Comparison of ENCODE assay signal across 10 mouse cellular contexts in the genomic region with DNA sequence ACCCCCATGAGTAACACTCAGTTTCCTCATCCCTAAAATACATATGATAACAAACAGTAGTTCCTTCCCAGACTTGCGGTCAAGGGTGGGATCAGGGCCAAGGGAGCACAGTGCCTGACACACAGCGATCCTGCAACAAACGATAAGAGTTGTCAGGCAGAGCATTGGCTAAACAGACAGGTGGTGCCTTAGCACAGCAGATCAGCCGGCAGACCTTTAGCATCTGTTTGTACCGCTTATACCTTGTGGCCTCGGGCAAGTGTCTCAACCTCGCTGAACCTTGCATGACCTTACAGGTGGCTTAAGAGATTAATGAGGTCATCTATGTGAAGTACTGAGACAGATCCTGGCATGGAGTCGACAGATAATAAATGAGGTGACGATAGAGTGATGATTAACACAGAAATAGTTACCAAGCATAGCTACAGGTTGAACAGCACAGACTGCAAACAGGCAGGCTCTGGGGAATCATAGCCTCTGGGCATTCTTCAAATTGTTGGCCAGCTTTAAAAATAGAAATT. TPM values are rescaled to one million over a fixed set of nuclear protein-coding genes. Genes with fewer than 3 reads are reported as not detected.
DNase-seq lines count a peak whose midpoint lies in the region; ATAC-seq and TF ChIP-seq lines count a peak whose summit lies in the region.
"Had no signal": no experiment of that assay in that cellular context is flagged by ENCODE, and none has a peak within 500 bp of the region (broad histone marks: within the 10 kb centered on the region; RNA-seq: fewer than 3 reads in every experiment).

No protein-coding gene starts in this region.

- 52% methylated on average over 9 of the region's 9 CpGs for WGBS in kidney, embryonic 14.5 days
- WGBS in intestine, postnatal 0 days, result 26% methylated on average over 9 of the region's 9 CpGs
- 26% methylated on average over 9 of the region's 9 CpGs for WGBS in stomach, embryonic 14.5 days

- no peaks in the 10 kb centered on the region for H3K36me3 ChIP-seq in kidney, embryonic 14.5 days (ENCODE audit: control insufficient read depth, insufficient read depth, low read length)
- no peaks in the 10 kb centered on the region for H3K36me3 ChIP-seq in intestine, postnatal 0 days (ENCODE audit: control insufficient read depth, insufficient read depth)
- no peaks in the 10 kb centered on the region for H3K36me3 ChIP-seq in stomach, embryonic 14.5 days (ENCODE audit: control insufficient read depth, insufficient read depth, low read length)

- no peak for DNase-seq in kidney, postnatal 10 days
- no peak for DNase-seq in thymus, postnatal 10 days (ENCODE audit: low spot score in 2 of 2)
- no peak for DNase-seq in frontal cortex, adult 2 months (ENCODE audit: extremely low spot score in 1 of 2, low spot score in 1 of 2)
- no peak for DNase-seq in layer of hippocampus, postnatal 36 days

- no peak overlapping the region for H3K4me3 ChIP-seq in kidney, embryonic 14.5 days (ENCODE audit: low read length)
- no peak overlapping the region for H3K4me3 ChIP-seq in intestine, postnatal 0 days (ENCODE audit: low read depth, low read length)
- H3K4me3 ChIP-seq in stomach, embryonic 14.5 days (ENCODE audit: low read depth, low read length), result no peak overlapping the region

- H3K4me1 ChIP-seq in kidney, embryonic 14.5 days (ENCODE audit: control insufficient read depth, insufficient read depth, low read length), result 0 out of 2 replicates have a peak, but pooled peaks cover 3% of the 10 kb centered on the region
- H3K4me1 ChIP-seq in intestine, postnatal 0 days (replicated peaks; ENCODE audit: control insufficient read depth, insufficient read depth, low read length), result no peaks in the 10 kb centered on the region
- no peaks in the 10 kb centered on the region for H3K4me1 ChIP-seq in stomach, embryonic 14.5 days (ENCODE audit: control insufficient read depth, insufficient read depth, low read length)

- no peak overlapping the region for H3K9ac ChIP-seq in kidney, embryonic 14.5 days (ENCODE audit: low read depth, low read length)
- H3K9ac ChIP-seq in intestine, postnatal 0 days (ENCODE audit: low read depth, low read length), result no peak overlapping the region
- H3K9ac ChIP-seq in stomach, embryonic 14.5 days (replicated peaks; ENCODE audit: low read depth, low read length), result no peak overlapping the region

- H3K4me2 ChIP-seq in kidney, embryonic 14.5 days (replicated peaks; ENCODE audit: low read depth, low read length), result no peak overlapping the region
- no peak overlapping the region for H3K4me2 ChIP-seq in intestine, postnatal 0 days (replicated peaks; ENCODE audit: low read depth)
- H3K4me2 ChIP-seq in stomach, embryonic 14.5 days (replicated peaks; ENCODE audit: low read depth, low read length), result no peak overlapping the region

- H3K27ac ChIP-seq in kidney, embryonic 14.5 days (ENCODE audit: low read depth, low read length), result no peak overlapping the region
- no peak overlapping the region for H3K27ac ChIP-seq in intestine, postnatal 0 days (ENCODE audit: low read depth, low read length)
- no peak overlapping the region for H3K27ac ChIP-seq in stomach, embryonic 14.5 days (ENCODE audit: low read length)
- H3K27ac ChIP-seq: macrophage had no signal

- 0 out of 2 replicates have a peak, but pooled peaks have one; percentile 21 for TF ChIP-seq CTCF in intestine, postnatal 0 days (IDR thresholded peaks at IDR 0.05; ENCODE audit: low read depth)

- 0 out of 2 replicates have a peak, but pooled peaks have one; percentile 48 for ATAC-seq in kidney, embryonic 14.5 days (ENCODE audit: low FRiP score, low TSS enrichment)
- ATAC-seq in common myeloid progenitor, adult 5-6 weeks (replicated peaks; ENCODE audit: low read depth, poor library complexity, severe bottlenecking), result peak; percentile 84
- peak; percentile 71 for ATAC-seq in intestine, postnatal 0 days
- peak; percentile 88; the same call in 1 of the 2 replicates for ATAC-seq in stomach, embryonic 14.5 days (ENCODE audit: insufficient number of reproducible peaks, insufficient read depth, low FRiP score, low read depth)
- ATAC-seq: hindbrain, embryonic 16.5 days had no signal

- no peaks in the 10 kb centered on the region; the same call in 1 of the 2 replicates for H3K9me3 ChIP-seq in kidney, embryonic 14.5 days (ENCODE audit: control insufficient read depth, low read length)
- H3K9me3 ChIP-seq in intestine, postnatal 0 days (ENCODE audit: control insufficient read depth), result no peaks in the 10 kb centered on the region
- no peaks in the 10 kb centered on the region for H3K9me3 ChIP-seq in stomach, embryonic 14.5 days (ENCODE audit: control insufficient read depth, low read depth, low read length)

- no peaks in the 10 kb centered on the region for H3K27me3 ChIP-seq in kidney, embryonic 14.5 days (ENCODE audit: control insufficient read depth, insufficient read depth, low read length)
- no peaks in the 10 kb centered on the region for H3K27me3 ChIP-seq in intestine, postnatal 0 days (replicated peaks; ENCODE audit: control insufficient read depth, insufficient read depth, low read length)
- H3K27me3 ChIP-seq in stomach, embryonic 14.5 days (ENCODE audit: control insufficient read depth, insufficient read depth, low read length), result no peaks in the 10 kb centered on the region

RNA-seq across cellular contexts. Expression of a gene that starts 5.8 kb away (rescaled TPM):
- 22.3 and 31.8 TPM in 2 replicates for polyA plus RNA-seq in kidney, embryonic 14.5 days (2014; fragmentation: Nextera tagmentation; extraction: Ambion mirVana)
- total RNA-seq in common myeloid progenitor, adult 5-6 weeks (2017), result 15.0 and 17.9 TPM in 2 replicates
- polyA plus RNA-seq in intestine, postnatal 0 days (2015; fragmentation: Nextera tagmentation; extraction: Ambion mirVana), result 16.7 and 17.5 TPM in 2 replicates
- polyA plus RNA-seq in stomach, embryonic 14.5 days (2014; fragmentation: Nextera tagmentation; extraction: Ambion mirVana), result 26.3 and 27.5 TPM in 2 replicates
- 6.3 and 7.2 TPM in 2 replicates for polyA plus RNA-seq in frontal cortex, adult 2 months (2012; rRNA removed)
- total RNA-seq in layer of hippocampus, postnatal 36 days (2021), result 10 to 100 TPM in 1 of 2 experiments, 1 to 10 TPM in 1; 8.3 to 12.8 TPM

RNA-seq across cellular contexts. Expression of a gene that starts 35.6 kb away (rescaled TPM):
- 19.3 and 24.5 TPM in 2 replicates for polyA plus RNA-seq in kidney, embryonic 14.5 days (2014; fragmentation: Nextera tagmentation; extraction: Ambion mirVana)
- total RNA-seq in common myeloid progenitor, adult 5-6 weeks (2017), result 16.4 and 17.8 TPM in 2 replicates
- polyA plus RNA-seq in intestine, postnatal 0 days (2015; fragmentation: Nextera tagmentation; extraction: Ambion mirVana), result 8.8 and 9.5 TPM in 2 replicates
- 18.8 and 22.8 TPM in 2 replicates for polyA plus RNA-seq in stomach, embryonic 14.5 days (2014; fragmentation: Nextera tagmentation; extraction: Ambion mirVana)
- polyA plus RNA-seq in frontal cortex, adult 2 months (2012; rRNA removed), result 6.2 and 6.7 TPM in 2 replicates
- 10 to 100 TPM in 1 of 2 experiments, 1 to 10 TPM in 1; 8.8 to 10.4 TPM for total RNA-seq in layer of hippocampus, postnatal 36 days (2021)
